In the genomic region with DNA sequence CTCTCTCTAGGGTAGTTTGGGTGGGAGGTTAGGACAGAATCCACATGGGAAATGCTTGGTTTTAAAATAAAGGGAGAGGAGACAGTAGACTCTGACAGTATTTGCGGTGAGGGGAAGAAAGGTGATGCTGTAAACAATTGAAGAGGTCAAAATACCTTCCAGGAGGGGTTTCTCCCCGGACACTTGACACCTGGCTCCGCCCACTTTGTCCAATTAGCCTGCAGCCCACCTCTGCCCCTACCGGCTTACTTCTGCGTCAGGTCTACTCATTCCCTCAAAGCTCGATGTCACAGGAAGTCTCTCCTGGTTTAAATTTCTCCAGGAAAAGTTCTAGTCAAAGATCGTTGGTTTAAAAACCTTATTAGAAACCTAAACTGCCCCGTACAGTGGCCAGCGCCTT, we compare ENCODE assay signal across 16 mouse cellular contexts. TPM values are rescaled to one million over a fixed set of nuclear protein-coding genes. Genes with fewer than 3 reads are reported as not detected.
DNase-seq lines count a peak whose midpoint lies in the region; ATAC-seq lines count a peak whose summit lies in the region.
"Had no signal": no experiment of that assay in that cellular context is flagged by ENCODE, and none has a peak within 500 bp of the region (broad histone marks: within the 10 kb centered on the region; RNA-seq: fewer than 3 reads in every experiment).

No protein-coding gene starts in this region.

- intact Hi-C loops in heart, postnatal 10 days (cut with DNase I) = no loop called here

- no peak overlapping the region for H3K27ac ChIP-seq in heart, embryonic 16.5 days (ENCODE audit: low read length)
- no peak overlapping the region for H3K27ac ChIP-seq in embryonic facial prominence, embryonic 12.5 days
- H3K27ac ChIP-seq: hindbrain, postnatal 0 days; lung, embryonic 15.5 days; stomach, embryonic 15.5 days had no signal

- H3K36me3 ChIP-seq in heart, embryonic 16.5 days (ENCODE audit: control insufficient read depth, insufficient read depth) = no peaks in the 10 kb centered on the region
- no peaks in the 10 kb centered on the region for H3K36me3 ChIP-seq in embryonic facial prominence, embryonic 12.5 days
- H3K36me3 ChIP-seq: G1E; lung, embryonic 15.5 days; stomach, embryonic 15.5 days had no signal

- H3K9me3 ChIP-seq in heart, embryonic 16.5 days (replicated peaks; ENCODE audit: control insufficient read depth, low read length) = no peaks in the 10 kb centered on the region
- no peaks in the 10 kb centered on the region for H3K9me3 ChIP-seq in embryonic facial prominence, embryonic 12.5 days
- H3K9me3 ChIP-seq: G1E; lung, embryonic 15.5 days; megakaryocyte, embryonic 14.5 days; stomach, embryonic 15.5 days had no signal

- no peaks in the 10 kb centered on the region for H3K4me1 ChIP-seq in heart, embryonic 16.5 days (ENCODE audit: control insufficient read depth, insufficient read depth, low read length)
- H3K4me1 ChIP-seq in embryonic facial prominence, embryonic 12.5 days = peaks cover 16% of the 10 kb centered on the region
- H3K4me1 ChIP-seq: stomach, embryonic 15.5 days had no signal

- no peak overlapping the region for H3K9ac ChIP-seq in heart, embryonic 16.5 days (ENCODE audit: low read length)
- no peak overlapping the region for H3K9ac ChIP-seq in embryonic facial prominence, embryonic 12.5 days
- H3K9ac ChIP-seq: lung, embryonic 15.5 days; stomach, embryonic 15.5 days had no signal

- WGBS in heart, embryonic 16.5 days = 15% methylated on average over 9 of the region's 9 CpGs
- WGBS in embryonic facial prominence, embryonic 12.5 days = 2% methylated on average over 9 of the region's 9 CpGs

- ATAC-seq in heart, embryonic 16.5 days (replicated peaks; ENCODE audit: extremely low read depth, insufficient read depth, low FRiP score) = no peak
- no peak for ATAC-seq in embryonic facial prominence, embryonic 12.5 days (ENCODE audit: insufficient number of reproducible peaks, insufficient read depth, low FRiP score, low TSS enrichment)
- no peak for ATAC-seq in monocyte, adult 5-6 weeks (replicated peaks; ENCODE audit: insufficient number of reproducible peaks, low FRiP score, low TSS enrichment, poor library complexity, severe bottlenecking)
- ATAC-seq: hindbrain, postnatal 0 days had no signal

- H3K4me3 ChIP-seq in heart, embryonic 16.5 days (ENCODE audit: low read length) = no peak overlapping the region
- H3K4me3 ChIP-seq in embryonic facial prominence, embryonic 12.5 days = no peak overlapping the region
- H3K4me3 ChIP-seq: lung, embryonic 15.5 days; stomach, embryonic 15.5 days had no signal

- DNase-seq in embryo, embryonic 10 days (ENCODE audit: low spot score) = peak; percentile 50
- no peak for DNase-seq in embryo, embryonic 9.5 days (ENCODE audit: extremely low spot score)
- DNase-seq in heart, postnatal 10 days = no peak
- DNase-seq in B cell, adult 2 months = peak; percentile 10 to 22
- DNase-seq in cerebellum, adult 11-12 months = no peak
- DNase-seq: left cerebral cortex, postnatal 4 days; retina, postnatal 1 day; thymus, postnatal 14 days had no signal

- no peaks in the 10 kb centered on the region for H3K27me3 ChIP-seq in heart, embryonic 16.5 days (ENCODE audit: control insufficient read depth, insufficient read depth, low read length)
- H3K27me3 ChIP-seq in embryonic facial prominence, embryonic 12.5 days = no peaks in the 10 kb centered on the region
- H3K27me3 ChIP-seq: lung, embryonic 15.5 days; megakaryocyte, embryonic 14.5 days; stomach, embryonic 15.5 days had no signal

- peak overlapping the region; percentile 18; the same call in 1 of the 2 replicates for H3K4me2 ChIP-seq in heart, embryonic 16.5 days (ENCODE audit: low read depth, low read length)
- peak overlapping the region; percentile 25 for H3K4me2 ChIP-seq in embryonic facial prominence, embryonic 12.5 days (replicated peaks)
- H3K4me2 ChIP-seq: lung, embryonic 15.5 days; stomach, embryonic 15.5 days had no signal

RNA-seq across cellular contexts. Expression of a gene that starts 8.5 kb away (rescaled TPM):
- 27.8 and 31.3 TPM in 2 replicates for polyA plus RNA-seq in heart, embryonic 16.5 days (2015; fragmentation: Nextera tagmentation; extraction: Ambion mirVana)
- total RNA-seq in heart, postnatal 10 days (2021) = 10 to 100 TPM; 47.1 to 50.5 TPM
- 44.0 and 45.9 TPM in 2 replicates for polyA plus RNA-seq in embryonic facial prominence, embryonic 12.5 days (2016; fragmentation: Nextera tagmentation; extraction: Ambion mirVana)
- total RNA-seq in monocyte, adult 5-6 weeks (2017) = 1.8 to 10.5 TPM (median 5.8 TPM) in 3 replicates

Comparison
In these comparisons a context has a peak if more than half of its experiments do, and no peak if none do; other contexts are left out.
1. DNase-seq: peak in embryo, embryonic 10 days (single experiment) and B cell, adult 2 months (2 of 2); none in embryo, embryonic 9.5 days (single experiment), heart, postnatal 10 days (0 of 2) and cerebellum, adult 11-12 months (single experiment).